Mouse (Mus musculus) ES-E14 (cell line): Measurements from ENCODE around the gene Prkra.

Experiments
- HCFC1 ChIP-seq: IDR thresholded peaks from 2 replicates; pipeline ENCODE4 v1.6.1; 2012; ENCODE audit warnings: low read length, inconsistent platforms, borderline replicate concordance; ENCODE audit not compliant: insufficient read depth
- MAFK ChIP-seq: IDR thresholded peaks from 2 replicates; pipeline ENCODE4 v1.6.1; 2014; ENCODE audit warnings: mild to moderate bottlenecking, low read depth, low read length, inconsistent platforms; ENCODE audit not compliant: insufficient read depth
- ZNF384 ChIP-seq: IDR thresholded peaks from 2 replicates; pipeline ENCODE4 v1.6.1; 2012; ENCODE audit warnings: low read depth, low read length, inconsistent platforms

DNA sequence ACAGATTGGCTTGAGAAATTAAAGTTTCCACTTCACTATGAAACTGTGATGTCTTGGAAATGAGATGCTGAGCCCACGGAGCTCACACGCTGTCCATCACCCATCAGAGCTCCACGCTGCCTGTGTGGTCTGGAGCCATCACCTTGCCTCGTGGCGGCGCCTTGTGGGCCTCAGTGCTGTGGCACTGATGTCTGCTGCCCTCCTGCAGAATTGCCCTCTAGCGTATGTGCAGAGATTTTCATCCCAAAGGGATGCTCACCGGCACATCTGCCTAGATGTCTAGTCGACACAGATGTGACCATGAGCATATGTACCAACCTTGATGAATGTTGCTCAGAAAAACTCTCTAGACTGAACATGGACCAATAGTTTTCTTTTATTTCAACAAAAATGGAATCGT is 60.9 kb downstream of the Prkra start:
- TF ChIP-seq HCFC1 (no peak), ZNF384 (no peak), MAFK (no peak)
